Mouse (Mus musculus) megakaryocyte, embryonic 14.5 days (primary cell): ENCODE data around the gene Egln1. TPM values are rescaled to one million over a fixed set of nuclear protein-coding genes. Genes with fewer than 3 reads are reported as not detected.

Experiments used
- H3K27me3 ChIP-seq: replicated peaks from 2 replicates; pipeline ENCODE3; 2012; ENCODE audit warnings: inconsistent platforms
- H3K36me3 ChIP-seq: replicated peaks from 2 replicates; pipeline ENCODE3; 2012; ENCODE audit warnings: low read length, inconsistent platforms, mixed read lengths
- H3K4me1 ChIP-seq: 2 replicates; pipeline ENCODE4 v1.6.1; 2012; ENCODE audit warnings: inconsistent platforms
- H3K4me3 ChIP-seq: replicated peaks from 2 replicates; pipeline ENCODE3; 2012; ENCODE audit warnings: moderate library complexity, mild to moderate bottlenecking, inconsistent platforms
- H3K9me3 ChIP-seq: 2 replicates; pipeline ENCODE4 v1.6.1; 2012; ENCODE audit warnings: inconsistent platforms
- FLI1 ChIP-seq: IDR thresholded peaks from 2 replicates; pipeline ENCODE4 v1.6.1; 2012; ENCODE audit warnings: low read length, inconsistent platforms, mixed read lengths
- GATA1 ChIP-seq: IDR thresholded peaks from 3 replicates; pipeline ENCODE4 v1.6.1; 2012; ENCODE audit warnings: mixed read lengths, low read length, inconsistent platforms, borderline replicate concordance
- polyA plus RNA-seq: library from polyadenylated mRNA; stranded (reverse); fragments of >175 nt; gene quantifications from 2 replicates; pipeline ENCODE4 v1.2.3, GENCODE M21; 2012; ENCODE audit warnings: low replicate concordance; ENCODE audit not compliant: insufficient read depth

Egln1 gene
- polyA plus RNA-seq, 1 experiment: 14.0 TPM

GRCm38 (mm10) chr8:124926351-124926771, 22.8 kb downstream of the Egln1 start:
- Histone ChIP-seq H3K9me3 (peaks cover 42% of the 10 kb centered on the region), H3K36me3 (peaks cover 77% of the 10 kb centered on the region)

GRCm38 (mm10) chr8:124925544-124926266, 23.4 kb downstream of the Egln1 start:
- H3K4me1 ChIP-seq: peaks cover 74% of the 10 kb centered on the region
- peaks cover 39% of the 10 kb centered on the region for H3K9me3 ChIP-seq
- H3K4me3 ChIP-seq: peak overlapping the region; percentile 80
- peaks cover 76% of the 10 kb centered on the region for H3K36me3 ChIP-seq
- H3K27me3 ChIP-seq: no peaks in the 10 kb centered on the region
- no peak for TF ChIP-seq FLI1
- no peak for TF ChIP-seq GATA1

More at GRCm38 (mm10) chr8:124926351-124926771, 22.8 kb downstream of the Egln1 start:
- H3K4me3 ChIP-seq: peak overlapping the region; percentile 40
- peaks cover 71% of the 10 kb centered on the region for H3K4me1 ChIP-seq
- H3K27me3 ChIP-seq: no peaks in the 10 kb centered on the region
- TF ChIP-seq GATA1 (no peak), FLI1 (no peak)

GRCm38 (mm10) chr8:124923971-124924652, 25.0 kb downstream of the Egln1 start:
- peaks cover 70% of the 10 kb centered on the region for H3K36me3 ChIP-seq
- H3K27me3 ChIP-seq: no peaks in the 10 kb centered on the region
- H3K4me3 ChIP-seq: no peak overlapping the region
- TF ChIP-seq FLI1 (no peak), GATA1 (no peak)
- H3K4me1 ChIP-seq: peaks cover 68% of the 10 kb centered on the region
- H3K9me3 ChIP-seq: peaks cover 34% of the 10 kb centered on the region

GRCm38 (mm10) chr8:124922490-124923089, 26.5 kb downstream of the Egln1 start:
- peaks cover 71% of the 10 kb centered on the region for H3K4me1 ChIP-seq
- TF ChIP-seq GATA1 (no peak), FLI1 (no peak)
- H3K9me3 ChIP-seq: peaks cover 28% of the 10 kb centered on the region
- no peak overlapping the region for H3K4me3 ChIP-seq
- no peaks in the 10 kb centered on the region for H3K27me3 ChIP-seq
- H3K36me3 ChIP-seq: peaks cover 71% of the 10 kb centered on the region

- Histone ChIP-seq H3K4me3 (peak overlapping the region; percentile 47), H3K4me1 (peaks cover 68% of the 10 kb centered on the region), H3K9me3 (peaks cover 28% of the 10 kb centered on the region), H3K27me3 (no peaks in the 10 kb centered on the region), H3K36me3 (peaks cover 70% of the 10 kb centered on the region)
- no peak for TF ChIP-seq GATA1
- TF ChIP-seq FLI1: no peak
These were observed 27.5 kb downstream of the Egln1 start for GRCm38 (mm10) chr8:124921369-124922279.

- Histone ChIP-seq H3K36me3 (peaks cover 78% of the 10 kb centered on the region), H3K9me3 (peaks cover 11% of the 10 kb centered on the region), H3K4me3 (no peak overlapping the region), H3K27me3 (no peaks in the 10 kb centered on the region), H3K4me1 (peaks cover 48% of the 10 kb centered on the region)
- TF ChIP-seq GATA1 (no peak), FLI1 (no peak)
These were observed 31.2 kb downstream of the Egln1 start for GRCm38 (mm10) chr8:124917741-124918484.

- H3K27me3 ChIP-seq: no peaks in the 10 kb centered on the region
- no peak overlapping the region for H3K4me3 ChIP-seq
- H3K4me1 ChIP-seq: peaks cover 33% of the 10 kb centered on the region
- peaks cover 98% of the 10 kb centered on the region for H3K36me3 ChIP-seq
- no peak for TF ChIP-seq GATA1
- no peak for TF ChIP-seq FLI1
- H3K9me3 ChIP-seq: peaks cover 5% of the 10 kb centered on the region
These were observed 35.1 kb downstream of the Egln1 start for GRCm38 (mm10) chr8:124914061-124914460.

GRCm38 (mm10) chr8:124911938-124912872, 36.9 kb downstream of the Egln1 start:
- peaks cover 23% of the 10 kb centered on the region for H3K4me1 ChIP-seq
- no peaks in the 10 kb centered on the region for H3K27me3 ChIP-seq
- peaks cover 5% of the 10 kb centered on the region for H3K9me3 ChIP-seq
- H3K36me3 ChIP-seq: peaks cover 98% of the 10 kb centered on the region
- no peak overlapping the region for H3K4me3 ChIP-seq
- TF ChIP-seq FLI1 (no peak), GATA1 (no peak)
